Mouse (Mus musculus) bone marrow macrophage, adult 2 months (primary cell): ENCODE results near the gene Stard3. TPM values are rescaled to one million over a fixed set of nuclear protein-coding genes. Genes with fewer than 3 reads are reported as not detected.

ENCODE experiments used
- H3K27ac ChIP-seq: 2 replicates; pipeline ENCODE4 v1.5.1; 2012; ENCODE audit warnings: low read depth, low read length; ENCODE audit not compliant: insufficient read depth
- H3K4me1 ChIP-seq: 2 replicates; pipeline ENCODE4 v1.6.1; 2012; ENCODE audit warnings: low read length; ENCODE audit not compliant: control insufficient read depth, insufficient read depth
- H3K4me3 ChIP-seq: 2 replicates; pipeline ENCODE4 v1.5.1; 2012; ENCODE audit warnings: mild to moderate bottlenecking, low read length, moderate library complexity; ENCODE audit not compliant: insufficient read depth
- CTCF ChIP-seq: IDR thresholded peaks from 2 replicates; pipeline ENCODE4 v1.5.1; 2012; ENCODE audit warnings: low read depth, mild to moderate bottlenecking, low read length, moderate library complexity
- POLR2A ChIP-seq: IDR thresholded peaks from 2 replicates; pipeline ENCODE4 v1.6.1; 2012; ENCODE audit warnings: mild to moderate bottlenecking, low read depth, low read length, borderline replicate concordance
- polyA plus RNA-seq: library from polyadenylated mRNA; stranded (reverse); fragments of >200 nt; gene quantifications from 2 replicates; pipeline ENCODE4 v1.2.4, GENCODE M21; 2012; ENCODE audit not compliant: missing spikeins, insufficient read depth, insufficient read length

Gene Stard3
- polyA plus RNA-seq, 1 experiment = 62.3 TPM

DNA sequence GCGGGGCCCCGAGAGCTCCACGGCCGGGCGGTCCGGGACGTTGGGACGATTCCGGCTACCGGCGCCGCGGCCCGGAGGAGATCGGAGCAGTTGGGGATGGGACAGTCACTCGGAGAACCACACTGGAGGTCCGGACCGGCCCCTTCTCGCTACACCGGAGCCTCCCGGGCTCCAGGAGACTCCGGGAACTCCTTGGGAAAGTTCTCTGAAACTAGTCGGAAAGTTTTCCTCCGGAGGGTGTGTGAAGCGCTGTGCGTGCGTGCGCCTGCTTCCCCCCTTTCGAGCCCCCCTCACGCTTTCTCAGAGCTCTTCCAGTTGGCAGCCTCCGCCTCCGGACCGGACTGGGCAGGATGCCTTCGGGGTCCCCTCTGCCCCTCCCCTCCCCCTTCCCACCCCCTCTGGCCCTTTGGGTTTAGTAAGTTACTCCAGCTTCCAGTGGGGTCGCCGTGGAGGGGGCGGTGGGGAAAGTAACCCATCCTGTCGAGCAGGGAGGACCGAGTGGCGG lies 54.7 kb downstream of the Stard3 start:
- no peak for TF ChIP-seq CTCF
- no peak for TF ChIP-seq POLR2A
- Histone ChIP-seq H3K4me1 (no peaks in the 10 kb centered on the region), H3K27ac (no peak overlapping the region), H3K4me3 (0 out of 2 replicates have a peak overlapping the region, but pooled peaks have one; percentile 18)

GRCm38 (mm10) chr11:98413731-98414130 lies 55.6 kb downstream of the Stard3 start:
- TF ChIP-seq CTCF (no peak), POLR2A (no peak)
- Histone ChIP-seq H3K27ac (no peak overlapping the region), H3K4me3 (no peak overlapping the region), H3K4me1 (no peaks in the 10 kb centered on the region)

DNA sequence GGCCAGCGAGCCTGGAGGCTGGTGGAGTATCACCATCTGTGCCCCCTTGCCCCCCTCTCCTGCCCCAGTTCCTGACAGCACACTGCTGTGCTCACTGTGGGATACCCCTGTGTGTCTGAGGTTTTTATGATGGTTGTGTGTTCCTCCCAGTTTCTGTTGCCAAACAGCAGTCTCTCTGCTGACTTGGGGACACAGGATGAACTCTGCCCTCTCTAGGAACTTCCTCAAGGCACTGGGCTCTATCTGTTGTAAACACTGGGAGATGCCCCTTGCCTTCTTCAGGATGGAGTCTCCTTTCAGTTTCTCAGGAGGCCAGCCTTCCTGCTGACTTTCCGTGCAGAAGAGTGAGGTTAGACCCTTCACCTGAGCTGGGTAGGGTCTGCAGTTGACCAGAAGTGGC lies 56.0 kb downstream of the Stard3 start:
- TF ChIP-seq CTCF = no peak
- no peak for TF ChIP-seq POLR2A
- Histone ChIP-seq H3K4me1 (no peaks in the 10 kb centered on the region), H3K4me3 (no peak overlapping the region), H3K27ac (no peak overlapping the region)

DNA sequence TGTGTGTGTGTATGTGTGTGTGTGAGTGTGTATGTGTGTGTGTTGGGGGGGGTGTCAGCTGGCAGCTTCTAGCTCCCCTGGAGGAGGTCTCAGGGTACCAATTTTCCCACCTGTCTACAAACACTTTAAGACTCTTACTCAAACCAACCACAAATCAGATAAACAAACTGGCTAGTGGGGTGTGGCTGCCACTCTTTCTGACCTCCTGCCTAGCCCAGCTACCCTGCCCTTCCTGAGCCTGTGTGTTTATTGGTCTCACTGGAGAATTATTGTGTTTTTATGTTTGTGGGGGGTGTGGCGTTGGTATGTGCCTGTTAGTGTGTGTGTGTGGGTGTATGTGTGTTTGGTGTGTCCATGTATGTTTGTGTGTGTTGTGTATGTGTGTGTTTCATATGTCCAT lies 58.9 kb downstream of the Stard3 start:
- TF ChIP-seq POLR2A (no peak), CTCF (no peak)
- no peaks in the 10 kb centered on the region for H3K4me1 ChIP-seq
- no peak overlapping the region for H3K27ac ChIP-seq
- H3K4me3 ChIP-seq = no peak overlapping the region

- no peak overlapping the region for H3K4me3 ChIP-seq
- no peak for TF ChIP-seq POLR2A
- no peak for TF ChIP-seq CTCF
- H3K27ac ChIP-seq = no peak overlapping the region
- no peaks in the 10 kb centered on the region for H3K4me1 ChIP-seq
Observed at GRCm38 (mm10) chr11:98418273-98418672, 60.1 kb downstream of the Stard3 start.

DNA sequence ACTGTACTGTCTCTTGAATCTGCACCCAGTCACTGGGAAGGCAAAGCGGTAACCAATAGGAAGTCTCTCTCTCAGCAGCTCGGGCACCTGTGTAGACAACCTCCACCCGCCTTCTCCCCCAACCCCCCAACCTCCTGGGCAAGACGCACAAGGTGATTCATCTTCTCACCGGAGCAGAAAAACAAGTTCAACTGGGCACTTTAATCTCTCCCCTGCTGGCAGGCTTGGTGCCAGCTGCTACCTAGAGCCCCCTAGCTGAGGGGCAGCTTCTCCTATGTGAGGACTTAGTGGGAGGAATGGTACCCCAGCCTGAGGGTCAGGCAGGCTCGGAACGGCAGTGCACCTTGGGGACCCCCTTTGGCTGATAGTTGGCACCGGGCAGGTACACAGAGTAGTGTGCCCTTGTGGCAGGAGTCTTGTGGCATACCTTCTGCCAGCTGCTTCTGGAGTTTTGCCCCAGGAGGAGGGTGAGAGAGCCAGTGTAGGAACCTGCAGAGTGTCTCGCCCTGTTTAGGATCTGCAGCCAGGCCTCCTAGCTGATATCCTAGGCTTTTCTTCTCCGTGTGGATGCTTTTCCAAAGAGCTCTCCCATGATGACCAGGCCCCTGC lies 60.9 kb downstream of the Stard3 start:
- H3K4me3 ChIP-seq = no peak overlapping the region
- H3K27ac ChIP-seq = no peak overlapping the region
- no peaks in the 10 kb centered on the region for H3K4me1 ChIP-seq
- TF ChIP-seq POLR2A (no peak), CTCF (no peak)

GRCm38 (mm10) chr11:98426592-98426991 lies 68.4 kb downstream of the Stard3 start:
- no peak overlapping the region for H3K4me3 ChIP-seq

GRCm38 (mm10) chr11:98428436-98428835 lies 70.3 kb downstream of the Stard3 start:
- no peaks in the 10 kb centered on the region for H3K4me1 ChIP-seq
- H3K4me3 ChIP-seq = no peak overlapping the region
- no peak overlapping the region for H3K27ac ChIP-seq
- TF ChIP-seq CTCF = no peak
- no peak for TF ChIP-seq POLR2A

More at GRCm38 (mm10) chr11:98426592-98426991, 68.4 kb downstream of the Stard3 start:
- Histone ChIP-seq H3K4me1 (no peaks in the 10 kb centered on the region), H3K27ac (no peak overlapping the region)
- TF ChIP-seq CTCF = no peak
- TF ChIP-seq POLR2A = no peak

Other genes with a start within 250 kb of the Stard3 start
- gene Fbxl20, start 208.0 kb upstream of the Stard3 start, polyA plus RNA-seq = 50.6 and 54.7 TPM in 2 replicates
- 32.5 and 32.7 TPM in 2 replicates for gene Med1, start 165.1 kb upstream of the Stard3 start, polyA plus RNA-seq
- 26.5 and 29.6 TPM in 2 replicates for gene Cdk12, start 155.3 kb upstream of the Stard3 start, polyA plus RNA-seq
- gene Neurod2, start 28.7 kb upstream of the Stard3 start, polyA plus RNA-seq = not detected in 2 replicates
- not detected in 2 replicates for gene Ppp1r1b, start 10.0 kb upstream of the Stard3 start, polyA plus RNA-seq
- gene Tcap, start 25.4 kb downstream of the Stard3 start, polyA plus RNA-seq = not detected in 2 replicates
- not detected in 2 replicates for gene Pnmt, start 28.1 kb downstream of the Stard3 start, polyA plus RNA-seq
- gene Pgap3, start 42.1 kb downstream of the Stard3 start, polyA plus RNA-seq = 4.6 and 6.4 TPM in 2 replicates
- gene Erbb2, start 54.1 kb downstream of the Stard3 start, polyA plus RNA-seq = 0.17 TPM in 1 of 2 replicates, not detected in the other
- 84.8 and 92.4 TPM in 2 replicates for gene Mien1, start 80.6 kb downstream of the Stard3 start, polyA plus RNA-seq
- not detected in 2 replicates for gene Grb7, start 88.0 kb downstream of the Stard3 start, polyA plus RNA-seq
- not detected in 2 replicates for gene Ikzf3, start 187.7 kb downstream of the Stard3 start, polyA plus RNA-seq
- not detected in 2 replicates for gene Zpbp2, start 192.7 kb downstream of the Stard3 start, polyA plus RNA-seq
- gene Ormdl3, start 229.0 kb downstream of the Stard3 start, polyA plus RNA-seq = 17.1 and 18.5 TPM in 2 replicates
- not detected in 2 replicates for gene Lrrc3c, start 239.9 kb downstream of the Stard3 start, polyA plus RNA-seq